Mouse (Mus musculus): ENCODE measurements around the gene Armc6.

GRCm38 (mm10) chr8:70279266-70279665 lies 45.0 kb upstream of the Armc6 start:
- no peak for TF ChIP-seq POLR2A (IDR thresholded peaks at IDR 0.05; ENCODE audit: low read depth, low read length)
- no peak for TF ChIP-seq CTCF (IDR thresholded peaks at IDR 0.05; ENCODE audit: borderline replicate concordance, insufficient read depth, low read length)
